Mouse (Mus musculus) heart, embryonic 14.5 days (tissue): Measurements from ENCODE around the gene Akap8. TPM values are rescaled to one million over a fixed set of nuclear protein-coding genes. Genes with fewer than 3 reads are reported as not detected.

ENCODE experiments used
- ATAC-seq: fragments of 200-750 bp; cut with Nextera tagmentation; 2 replicates; pipeline ENCODE4 v1.8.0; 2017; ENCODE audit warnings: low read depth, moderate TSS enrichment; ENCODE audit not compliant: insufficient number of reproducible peaks, insufficient read depth, low FRiP score
- H3K27ac ChIP-seq, 2 experiments: fragments of 200-500 bp in 1 of 2; fragments of 300-500 bp in 1 of 2; sonication (generic) in 1 of 2; replicated peaks in 1 of 2; 2 replicates each; pipeline ENCODE4 v1.5.1; 2012 to 2014; ENCODE audit warnings: low read depth in 2 of 2, low read length in 2 of 2, control low read depth in 1 of 2, mild to moderate bottlenecking in 1 of 2, mixed read lengths in 1 of 2; ENCODE audit not compliant: control insufficient read depth in 1 of 2, insufficient read depth in 1 of 2
- H3K27me3 ChIP-seq: fragments of 300-500 bp; sonication (generic); 2 replicates; pipeline ENCODE4 v1.6.1; 2014; ENCODE audit warnings: mild to moderate bottlenecking, low read length, control low read depth; ENCODE audit not compliant: control insufficient read depth, insufficient read depth
- H3K36me3 ChIP-seq: fragments of 300-500 bp; sonication (generic); 2 replicates; pipeline ENCODE4 v1.6.1; 2014; ENCODE audit warnings: mild to moderate bottlenecking, control low read depth, low read length, mixed read lengths; ENCODE audit not compliant: control insufficient read depth, insufficient read depth
- H3K4me1 ChIP-seq, 2 experiments: fragments of 200-500 bp in 1 of 2; fragments of 300-500 bp in 1 of 2; sonication (generic) in 1 of 2; 2 replicates each; pipeline ENCODE4 v1.6.1; 2012 to 2014; ENCODE audit warnings: low read length in 2 of 2, control low read depth in 1 of 2, mixed read lengths in 1 of 2; ENCODE audit not compliant: control insufficient read depth in 2 of 2, insufficient read depth in 2 of 2
- H3K4me2 ChIP-seq: fragments of 300-500 bp; sonication (generic); 2 replicates; pipeline ENCODE4 v1.6.1; 2014; ENCODE audit warnings: mild to moderate bottlenecking, low read length
- H3K4me3 ChIP-seq, 2 experiments: fragments of 200-500 bp in 1 of 2; fragments of 300-500 bp in 1 of 2; sonication (generic) in 1 of 2; 2 replicates each; pipeline ENCODE4 v1.5.1; 2012 to 2014; ENCODE audit warnings: low read length in 2 of 2, mild to moderate bottlenecking in 2 of 2, control low read depth in 1 of 2, low read depth in 1 of 2, moderate library complexity in 1 of 2; ENCODE audit not compliant: control insufficient read depth in 1 of 2, insufficient read depth in 1 of 2
- H3K9ac ChIP-seq: fragments of 300-500 bp; sonication (generic); 2 replicates; pipeline ENCODE4 v1.6.1; 2014; ENCODE audit warnings: mild to moderate bottlenecking, low read length
- H3K9me3 ChIP-seq: fragments of 300-500 bp; sonication (generic); 2 replicates; pipeline ENCODE4 v1.6.1; 2016; ENCODE audit warnings: low read length, control low read depth; ENCODE audit not compliant: control insufficient read depth
- WGBS: fragments of 180-500 bp; shearing (Covaris S2); extraction: QIAGEN DNeasy Blood & Tissue Kit; methylation state at CpG from one replicate; pipeline ENCODE4 v1.1.7; 2014; 5-methylcytosine and 5-hydroxymethylcytosine counted together
- polyA plus RNA-seq: library from polyadenylated mRNA; unstranded; fragments of >200 nt; fragmentation: Nextera tagmentation; extraction: Ambion mirVana; gene quantifications from 2 replicates; pipeline ENCODE4 v1.2.1, GENCODE M21; 2014

Akap8 gene
- polyA plus RNA-seq, 1 experiment from 2014 or later: 34.9 TPM

DNA sequence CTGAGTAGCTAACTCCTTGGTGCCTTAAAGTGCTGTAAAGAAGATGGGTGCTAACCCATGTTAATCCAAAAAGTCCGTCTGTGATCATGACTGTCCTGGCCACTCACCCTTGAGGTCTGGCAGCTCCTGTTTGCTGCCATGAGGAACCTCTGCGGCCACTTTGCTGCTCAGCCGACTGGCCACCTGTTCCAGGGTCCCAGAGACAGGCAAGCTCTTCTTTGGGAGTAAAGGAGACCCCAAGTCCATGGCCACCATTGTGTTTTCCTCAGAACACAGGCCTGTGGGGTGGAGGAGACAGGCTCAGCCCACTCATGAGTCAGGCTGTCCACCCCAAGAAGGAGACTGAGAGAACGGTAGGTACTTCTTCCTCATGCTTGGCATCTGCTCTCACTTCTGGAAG is 41.6 kb upstream of the Akap8 start:
- H3K9me3 ChIP-seq: no peaks in the 10 kb centered on the region
- ATAC-seq: no peak
- peak overlapping the region in 1 of 2 experiments; percentile 85; a peak in 1 of 4 replicates for H3K4me3 ChIP-seq
- H3K36me3 ChIP-seq: peaks cover 56% of the 10 kb centered on the region
- H3K27ac ChIP-seq: no peak overlapping the region
- peaks cover 7 to 23% of the 10 kb centered on the region in 2 experiments for H3K4me1 ChIP-seq
- WGBS: 77% methylated on average over 4 of the region's 4 CpGs
- H3K27me3 ChIP-seq: no peaks in the 10 kb centered on the region
- H3K4me2 ChIP-seq: peak overlapping the region; percentile 72; the same call in 1 of the 2 replicates
- H3K9ac ChIP-seq: no peak overlapping the region; the same call in 1 of the 2 replicates

DNA sequence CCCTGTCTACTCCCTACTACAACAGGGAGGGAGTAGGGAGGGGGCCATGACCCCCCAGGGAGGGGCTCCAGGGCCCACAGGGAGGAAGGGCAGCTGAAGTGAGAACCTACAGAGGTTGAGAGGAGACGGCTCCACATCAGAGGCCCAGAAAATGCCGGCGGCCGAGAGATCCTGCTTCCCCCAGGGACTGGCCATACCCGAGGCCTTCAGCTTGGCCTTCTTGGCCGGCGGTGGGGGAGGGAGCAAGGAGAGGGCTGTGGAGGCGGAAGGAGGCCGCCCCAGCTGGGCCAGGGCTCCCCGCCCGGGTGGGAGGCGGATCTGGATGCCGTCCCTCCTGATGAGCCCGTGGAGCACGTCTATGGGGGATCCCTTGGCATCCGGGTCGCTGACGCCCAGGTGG is 38.9 kb upstream of the Akap8 start:
- Histone ChIP-seq H3K36me3 (peaks cover 77% of the 10 kb centered on the region), H3K27ac (no peak overlapping the region), H3K9ac (no peak overlapping the region), H3K27me3 (no peaks in the 10 kb centered on the region), H3K4me1 (peaks cover 7 to 17% of the 10 kb centered on the region in 2 experiments), H3K4me3 (no peak overlapping the region), H3K9me3 (no peaks in the 10 kb centered on the region), H3K4me2 (no peak overlapping the region)
- WGBS: 88% methylated on average over 18 of the region's 18 CpGs
- ATAC-seq: no peak

DNA sequence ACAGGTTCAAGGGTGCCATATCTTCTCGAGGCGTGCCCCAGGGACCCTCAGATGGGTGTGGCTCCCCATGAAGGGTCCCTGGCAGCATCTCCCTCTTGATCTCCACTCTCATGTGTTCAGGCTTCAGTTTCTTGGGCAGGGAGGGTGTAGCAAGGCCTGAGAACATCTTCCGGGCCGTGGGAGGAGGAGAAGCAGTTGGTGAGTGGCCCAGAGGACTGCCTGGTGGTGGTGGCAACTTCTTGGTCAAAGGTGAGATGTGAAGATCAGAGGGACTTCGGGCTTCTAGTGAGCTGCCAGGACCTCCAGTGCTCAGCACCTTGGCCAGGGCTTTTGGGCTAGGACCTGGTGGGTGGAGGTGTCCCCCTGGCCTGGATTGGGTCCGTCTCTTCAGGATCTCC is 37.9 kb upstream of the Akap8 start:
- Histone ChIP-seq H3K36me3 (peaks cover 86% of the 10 kb centered on the region), H3K9me3 (no peaks in the 10 kb centered on the region), H3K4me3 (no peak overlapping the region), H3K4me1 (peaks cover 7 to 13% of the 10 kb centered on the region in 2 experiments), H3K9ac (no peak overlapping the region), H3K27me3 (no peaks in the 10 kb centered on the region), H3K4me2 (no peak overlapping the region), H3K27ac (no peak overlapping the region)
- WGBS: 91% methylated on average over 6 of the region's 6 CpGs
- ATAC-seq: no peak

DNA sequence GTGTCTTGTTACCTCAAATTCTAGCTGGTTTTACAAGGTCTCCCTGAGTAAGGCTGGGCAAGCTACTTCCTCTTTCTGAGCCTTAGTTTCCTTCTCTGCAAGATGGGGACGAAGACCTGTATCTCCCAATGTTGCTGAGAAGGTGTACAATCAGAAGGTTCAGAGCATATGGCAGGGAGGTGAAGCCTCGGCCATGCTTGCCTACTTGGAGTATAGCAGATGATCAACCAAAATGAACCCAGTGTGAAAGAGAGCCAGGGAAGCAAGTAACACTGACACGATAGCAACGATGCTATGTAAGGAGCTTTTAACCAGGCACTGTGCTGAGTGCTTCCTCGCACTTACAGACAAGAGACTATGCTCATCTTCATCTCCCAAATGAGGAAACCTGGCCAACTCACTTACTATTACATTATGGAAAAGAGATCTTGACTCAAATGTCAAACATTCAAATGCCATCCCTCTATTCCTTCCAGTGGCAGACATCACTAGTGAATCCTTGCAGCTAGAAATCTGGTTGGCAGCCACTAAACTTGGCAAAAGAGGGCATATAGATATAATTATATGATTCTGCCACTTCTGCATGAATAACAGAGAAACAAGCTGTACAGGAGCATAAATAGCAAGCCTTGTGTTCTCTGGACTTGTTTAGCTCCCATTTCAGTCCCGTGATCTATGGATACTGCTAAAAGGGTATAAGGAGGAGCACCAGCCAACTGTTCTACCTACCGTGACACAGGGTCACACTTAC is 37.3 kb upstream of the Akap8 start:
- 94% methylated on average over 7 of the region's 7 CpGs for WGBS
- Histone ChIP-seq H3K27ac (no peak overlapping the region), H3K4me1 (peaks cover 7 to 11% of the 10 kb centered on the region in 2 experiments), H3K9ac (no peak overlapping the region), H3K4me3 (no peak overlapping the region), H3K36me3 (peaks cover 92% of the 10 kb centered on the region), H3K4me2 (no peak overlapping the region), H3K27me3 (no peaks in the 10 kb centered on the region), H3K9me3 (no peaks in the 10 kb centered on the region)
- no peak for ATAC-seq

DNA sequence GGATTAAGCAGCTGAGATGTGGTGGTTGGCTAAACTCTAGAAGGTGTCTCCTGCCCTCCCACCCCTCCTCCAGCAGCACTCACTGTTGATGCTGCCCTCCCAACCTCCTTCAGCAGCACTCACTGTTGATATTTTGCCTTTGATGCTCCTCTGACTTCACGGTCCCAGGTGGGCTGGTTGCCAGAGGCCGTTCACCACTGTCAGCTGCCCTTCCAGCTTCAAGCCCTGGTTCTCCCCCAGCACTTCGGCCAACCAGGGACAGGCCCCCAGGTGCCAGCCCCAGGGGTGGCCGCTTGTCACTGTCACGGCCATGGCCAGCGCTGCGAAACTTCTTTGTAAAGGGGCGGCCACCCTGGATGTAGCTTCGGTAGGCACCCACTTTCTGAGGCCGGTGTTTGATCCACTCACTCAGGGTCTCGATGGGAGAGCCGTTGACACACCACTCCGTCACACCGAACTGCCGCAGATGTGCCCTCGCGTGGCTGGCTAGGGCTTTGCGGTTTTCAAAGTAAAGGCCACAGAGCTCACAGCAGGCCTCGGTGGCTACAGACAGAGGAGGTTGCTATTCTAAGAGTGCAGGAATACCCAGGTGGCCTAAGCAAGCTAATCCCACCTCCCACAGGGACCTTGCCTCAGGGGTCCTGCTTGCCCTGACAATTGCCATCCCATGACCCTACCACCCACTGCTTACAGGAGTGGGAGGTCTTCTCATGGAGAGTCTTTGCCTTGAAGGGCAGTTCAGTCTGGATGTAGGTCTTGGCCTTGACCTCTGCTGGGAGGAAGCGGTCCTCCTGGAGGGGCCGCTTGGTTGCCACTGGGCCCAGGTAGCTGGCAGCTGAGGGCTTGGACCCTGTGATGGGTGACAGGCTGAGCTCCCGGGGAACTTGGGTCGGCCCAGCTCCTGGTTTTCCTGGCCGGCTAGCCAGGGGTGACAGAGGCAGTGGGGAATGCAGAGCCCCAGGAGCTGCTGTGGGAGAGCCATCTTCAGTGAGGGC is 36.0 kb upstream of the Akap8 start:
- Histone ChIP-seq H3K4me3 (no peak overlapping the region), H3K9ac (no peak overlapping the region), H3K4me1 (no peaks in the 10 kb centered on the region), H3K27me3 (no peaks in the 10 kb centered on the region), H3K36me3 (peaks cover 87% of the 10 kb centered on the region), H3K4me2 (no peak overlapping the region), H3K9me3 (no peaks in the 10 kb centered on the region), H3K27ac (no peak overlapping the region)
- ATAC-seq: no peak
- 82% methylated on average over 24 of the region's 24 CpGs for WGBS

DNA sequence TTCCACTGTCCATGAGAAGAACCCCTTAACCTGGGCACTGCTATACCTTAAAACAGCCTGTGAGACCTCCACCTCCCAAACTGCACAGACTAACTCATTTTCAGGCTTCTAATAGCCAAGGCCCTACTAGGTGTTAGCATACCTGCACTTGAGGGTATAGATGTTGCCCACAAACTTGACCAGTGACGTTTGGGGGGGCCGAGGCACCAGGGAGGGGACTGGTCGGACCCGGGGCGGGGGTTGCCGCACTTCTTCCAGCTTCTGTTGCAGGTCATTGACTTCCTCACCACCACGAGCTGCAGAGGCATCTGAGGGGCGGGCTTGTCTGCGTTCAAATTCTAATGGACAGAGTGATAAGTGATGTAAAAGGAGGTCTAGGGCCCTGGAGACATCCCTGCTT is 35.2 kb upstream of the Akap8 start:
- Histone ChIP-seq H3K4me3 (no peak overlapping the region), H3K9me3 (no peaks in the 10 kb centered on the region), H3K36me3 (peaks cover 79% of the 10 kb centered on the region), H3K9ac (no peak overlapping the region), H3K27ac (no peak overlapping the region), H3K4me1 (0 out of 4 replicates have a peak, but pooled peaks cover 0 to under 1% of the 10 kb centered on the region in 2 experiments), H3K27me3 (no peaks in the 10 kb centered on the region), H3K4me2 (no peak overlapping the region)
- 85% methylated on average over 9 of the region's 9 CpGs for WGBS
- ATAC-seq: no peak

DNA sequence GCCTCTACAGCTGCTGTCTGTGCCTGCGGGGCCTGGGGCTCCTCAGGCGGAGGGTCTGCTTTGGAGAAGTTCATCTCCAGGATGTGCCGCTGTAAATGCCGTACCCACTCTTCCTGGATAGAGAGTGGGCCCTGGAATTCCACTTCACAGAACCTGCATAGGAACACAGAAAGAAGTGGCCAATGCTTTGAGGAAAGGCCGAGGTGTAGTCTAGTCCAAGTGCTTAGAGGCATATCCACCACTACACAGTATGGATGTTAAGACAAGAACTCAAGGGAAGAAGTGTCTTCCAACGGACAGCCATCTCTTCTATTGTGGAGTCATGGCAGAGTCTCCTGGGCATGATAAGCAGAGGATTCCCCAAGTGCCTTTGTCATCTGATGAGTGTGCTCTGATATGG is 34.0 kb upstream of the Akap8 start:
- no peak overlapping the region for H3K4me2 ChIP-seq
- no peaks in the 10 kb centered on the region for H3K9me3 ChIP-seq
- peaks cover 67% of the 10 kb centered on the region for H3K36me3 ChIP-seq
- ATAC-seq: no peak
- no peak overlapping the region for H3K27ac ChIP-seq
- no peak overlapping the region for H3K9ac ChIP-seq
- 88% methylated on average over 6 of the region's 6 CpGs for WGBS
- H3K4me1 ChIP-seq: 0 out of 4 replicates have a peak, but pooled peaks cover 0 to 4% of the 10 kb centered on the region in 2 experiments
- H3K4me3 ChIP-seq: no peak overlapping the region
- H3K27me3 ChIP-seq: no peaks in the 10 kb centered on the region
